Mouse (Mus musculus): ENCODE measurements around the gene Mrpl1. TPM values are rescaled to one million over a fixed set of nuclear protein-coding genes. Genes with fewer than 3 reads are reported as not detected.
A peak's percentile ranks its signal among the peaks of the same experiment; 100 is the strongest.

Mrpl1 gene
- total RNA-seq, 4 experiments from 2014 or later: 13.4 to 16.1 (median 15.8) TPM

DNA sequence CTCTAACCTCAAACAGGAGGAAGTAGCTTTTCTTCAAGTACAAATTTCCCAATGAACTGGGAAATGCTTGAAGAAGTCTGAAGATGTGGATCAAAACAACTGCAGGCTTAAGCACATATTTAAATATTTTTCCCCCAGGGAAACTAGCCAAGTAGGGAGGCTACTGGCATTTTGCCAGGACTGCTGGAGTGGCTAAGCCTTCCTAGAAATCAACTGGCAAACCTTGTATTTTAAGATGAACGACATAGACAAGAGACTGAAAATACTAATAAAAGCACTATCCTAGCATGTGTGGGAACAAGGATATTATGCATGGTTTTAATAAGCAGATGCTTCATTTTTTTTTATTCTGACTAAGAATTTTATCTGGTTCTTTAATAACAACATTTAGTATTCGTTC lies 2.4 kb upstream of the Mrpl1 start:
- no peak for DNase-seq (ENCODE audit: low spot score in 2 of 2)

DNA sequence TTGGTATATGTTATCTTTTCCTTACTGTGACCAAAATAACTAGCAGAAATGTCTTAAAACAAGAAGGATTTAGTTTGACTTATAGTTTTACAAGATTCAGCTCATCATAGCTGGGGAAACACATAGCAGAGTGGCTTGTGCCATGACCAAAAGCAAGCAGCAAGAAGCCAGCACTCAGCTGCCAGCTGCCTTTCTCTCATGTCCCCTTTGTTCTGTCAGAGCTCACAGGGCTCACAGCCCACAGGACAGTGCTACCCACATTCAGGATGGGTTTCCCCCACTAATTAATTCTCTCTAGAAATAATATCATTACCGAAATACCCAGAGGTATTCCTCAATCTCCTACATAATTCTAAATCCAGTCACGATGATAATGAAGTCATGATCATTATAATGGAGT lies 1.8 kb upstream of the Mrpl1 start:
- DNase-seq (ENCODE audit: low spot score in 2 of 2): no peak

DNA sequence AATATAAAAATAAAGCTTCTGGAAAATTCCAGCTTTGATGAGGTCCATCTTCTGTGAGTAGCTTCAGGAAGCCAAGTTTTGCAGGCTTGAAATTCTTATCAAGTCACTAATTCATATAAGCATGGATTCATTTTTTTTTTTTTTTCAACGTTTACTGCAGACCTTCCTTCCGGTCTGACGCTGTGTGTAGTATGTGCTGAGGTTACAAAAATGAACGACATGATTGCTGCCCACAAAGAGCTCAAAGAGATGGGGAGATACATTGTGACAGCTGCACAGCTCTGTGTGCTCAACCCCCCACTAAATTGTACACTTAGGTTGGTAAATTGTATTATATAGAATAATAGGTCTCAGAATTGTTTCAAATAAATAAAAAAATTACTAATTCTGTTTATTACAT lies 750 bp upstream of the Mrpl1 start:
- DNase-seq (ENCODE audit: low spot score in 2 of 2): no peak

DNA sequence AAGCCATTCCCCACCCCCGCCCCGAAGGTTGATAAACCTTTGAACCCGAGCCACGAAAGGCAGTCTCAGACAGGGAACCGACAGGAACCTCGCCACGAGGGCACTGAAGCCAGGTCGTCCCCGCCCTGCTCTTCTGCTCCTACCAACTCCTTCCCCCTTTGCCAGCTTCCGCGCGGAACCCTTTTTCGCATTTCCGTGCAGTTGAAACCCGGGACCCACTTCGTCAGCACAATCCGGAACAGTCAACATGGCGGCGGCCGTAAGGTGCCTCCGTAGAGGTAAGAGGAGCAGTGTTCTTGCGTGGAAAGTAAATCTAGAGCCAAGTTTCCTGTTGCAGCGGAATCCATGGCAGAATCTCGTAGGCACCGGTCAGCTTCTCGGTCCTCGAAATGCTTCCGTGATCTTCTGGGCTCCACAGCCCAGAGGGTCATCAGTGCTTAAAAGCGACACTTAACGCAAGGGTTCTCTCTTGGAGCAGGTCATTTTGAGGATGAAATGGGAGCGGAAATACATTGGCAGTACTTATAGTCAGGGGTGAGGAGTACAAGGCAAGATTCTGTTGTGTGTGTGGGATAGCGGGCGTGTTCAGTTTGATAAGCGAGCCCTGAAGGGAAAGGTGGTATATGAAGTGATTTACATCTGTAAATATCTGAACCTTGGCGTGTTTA lies 757 bp downstream of the Mrpl1 start:
- peak; percentile 82 to 93 for DNase-seq (ENCODE audit: low spot score in 2 of 2)

DNA sequence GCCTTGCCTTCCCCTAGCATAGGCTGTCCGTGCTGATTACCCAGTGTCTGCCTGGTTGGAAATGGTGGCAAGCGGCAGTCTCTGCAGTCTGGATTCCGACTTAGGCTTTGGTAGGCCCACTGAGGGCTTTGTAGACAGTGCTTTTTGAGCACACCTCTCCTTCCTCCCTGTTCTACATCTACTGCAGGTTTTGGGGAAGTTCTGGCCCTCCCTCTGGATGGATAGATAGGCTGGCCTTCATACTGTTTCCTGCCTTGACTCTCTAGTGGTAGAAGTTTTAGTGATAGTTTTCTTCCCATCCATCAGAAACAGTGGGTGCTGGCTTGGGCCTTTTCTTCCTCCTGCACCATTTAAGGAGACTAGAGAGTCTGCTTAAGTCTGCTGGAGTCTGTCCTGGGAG lies 9.4 kb downstream of the Mrpl1 start:
- DNase-seq (ENCODE audit: low spot score in 2 of 2): no peak

DNA sequence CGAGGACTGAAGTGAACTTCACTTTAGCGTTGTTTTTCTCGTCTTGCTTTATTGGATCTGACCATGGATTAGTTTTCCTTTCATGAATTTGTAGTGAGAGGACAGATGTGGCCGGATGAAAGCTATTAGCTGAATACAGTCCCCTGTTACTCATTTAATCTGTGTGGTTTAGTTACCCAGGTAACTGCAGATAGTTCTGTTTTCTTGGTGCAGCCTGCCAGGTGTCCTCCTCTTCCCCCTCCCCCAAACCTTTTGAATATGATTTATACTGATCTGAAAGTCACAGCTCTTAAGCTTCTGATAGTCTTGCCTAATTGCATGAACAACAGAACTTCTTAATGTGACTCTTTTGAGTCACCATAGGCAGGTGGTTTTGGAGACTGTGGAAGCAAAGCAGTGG lies 10.2 kb downstream of the Mrpl1 start:
- DNase-seq (ENCODE audit: low spot score in 2 of 2): no peak

DNA sequence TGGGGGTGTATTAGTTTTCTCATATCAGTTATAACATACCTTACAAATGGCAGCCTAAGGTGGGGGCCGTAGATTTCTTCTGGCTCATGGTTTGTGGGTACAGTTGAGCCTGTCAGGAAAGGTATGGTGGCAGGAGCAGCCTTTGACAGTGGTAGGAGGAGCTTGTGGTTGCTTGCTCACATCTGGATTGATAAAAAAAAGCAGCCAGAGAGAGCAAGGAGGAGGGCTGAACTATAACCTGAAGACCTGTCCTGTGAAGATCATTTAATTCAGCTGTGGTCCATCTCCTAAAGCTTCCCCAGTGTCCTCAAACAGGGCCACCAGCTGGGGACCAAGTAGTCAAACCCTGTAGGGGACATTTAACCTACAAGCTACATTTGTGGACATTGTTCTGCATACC lies 12.0 kb downstream of the Mrpl1 start:
- DNase-seq (ENCODE audit: low spot score in 2 of 2): no peak

DNA sequence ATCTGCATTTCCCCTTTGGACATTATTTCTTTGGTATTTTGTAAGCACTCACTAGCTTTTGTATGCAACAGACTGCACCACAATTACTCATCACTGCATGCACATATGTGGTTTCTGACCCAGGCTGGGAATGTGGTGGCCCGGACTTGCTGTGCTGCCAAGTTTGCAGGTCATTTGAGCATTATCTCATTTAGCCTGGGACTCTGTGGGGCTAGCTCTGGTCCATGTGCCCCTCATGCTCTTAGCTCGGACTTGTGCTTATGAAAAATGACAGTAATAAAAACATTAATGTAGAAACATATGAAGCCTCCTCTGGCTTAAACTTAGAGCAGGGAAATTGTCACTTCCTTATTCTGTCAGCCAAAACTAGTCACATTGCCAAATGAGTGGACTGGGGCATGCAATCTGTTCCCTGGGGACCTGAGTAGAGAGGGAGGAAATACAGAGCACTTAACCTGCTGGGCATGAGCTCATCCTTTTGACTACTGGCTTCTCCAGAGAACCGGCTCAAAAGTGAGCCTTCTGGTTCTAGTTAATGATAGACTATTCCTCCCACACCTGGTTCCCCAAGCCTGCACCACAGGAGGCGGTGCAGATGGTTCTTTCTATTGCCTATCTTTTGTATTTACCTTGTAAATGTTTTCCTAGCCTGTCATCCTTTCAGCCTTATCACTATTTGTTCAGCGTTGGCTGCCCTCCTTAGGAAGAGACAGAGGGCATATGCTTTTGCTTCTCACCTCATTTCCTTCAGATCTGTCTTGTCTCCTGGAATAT lies 12.7 kb downstream of the Mrpl1 start:
- DNase-seq (ENCODE audit: low spot score in 2 of 2): no peak

DNA sequence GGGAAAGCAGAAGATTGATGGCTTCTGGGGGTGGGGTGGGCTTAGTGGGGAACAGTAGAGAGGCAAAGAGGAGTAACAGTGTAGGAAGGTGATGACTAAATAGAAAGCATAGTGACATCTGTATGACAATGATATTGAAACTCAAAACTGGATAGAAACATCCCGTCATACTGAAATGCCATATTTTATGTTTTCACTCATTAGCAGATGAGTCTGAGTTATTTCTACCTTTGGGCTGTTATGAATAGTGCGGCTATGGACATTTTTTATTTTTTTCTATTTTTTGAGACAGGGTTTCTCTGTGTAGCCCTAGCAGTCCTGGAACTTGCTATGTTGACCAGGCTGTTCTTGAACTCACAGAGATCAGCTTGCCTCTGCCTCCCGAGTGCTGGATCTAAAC lies 13.7 kb downstream of the Mrpl1 start:
- DNase-seq (ENCODE audit: low spot score in 2 of 2): no peak

DNA sequence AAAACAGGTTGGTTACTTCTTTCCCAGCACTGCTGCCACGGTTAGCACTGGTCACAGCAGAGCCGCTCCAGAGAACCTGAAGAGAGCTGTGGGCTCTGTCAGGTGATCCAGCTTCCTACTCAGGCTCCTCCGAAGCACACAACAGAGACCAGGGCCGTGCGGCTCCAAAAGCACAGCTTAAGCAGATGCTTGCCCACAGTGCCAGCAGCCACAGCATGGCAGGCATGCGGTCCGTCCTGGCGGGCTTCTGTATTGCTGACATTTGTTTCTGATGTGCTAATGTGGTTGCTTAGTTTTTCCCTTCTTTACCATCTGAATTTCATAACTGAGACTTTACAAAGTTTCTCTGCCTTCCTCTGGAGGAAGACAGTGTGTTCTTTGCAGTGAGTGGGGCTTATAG lies 17.2 kb downstream of the Mrpl1 start:
- no peak for DNase-seq (ENCODE audit: low spot score in 2 of 2)

DNA sequence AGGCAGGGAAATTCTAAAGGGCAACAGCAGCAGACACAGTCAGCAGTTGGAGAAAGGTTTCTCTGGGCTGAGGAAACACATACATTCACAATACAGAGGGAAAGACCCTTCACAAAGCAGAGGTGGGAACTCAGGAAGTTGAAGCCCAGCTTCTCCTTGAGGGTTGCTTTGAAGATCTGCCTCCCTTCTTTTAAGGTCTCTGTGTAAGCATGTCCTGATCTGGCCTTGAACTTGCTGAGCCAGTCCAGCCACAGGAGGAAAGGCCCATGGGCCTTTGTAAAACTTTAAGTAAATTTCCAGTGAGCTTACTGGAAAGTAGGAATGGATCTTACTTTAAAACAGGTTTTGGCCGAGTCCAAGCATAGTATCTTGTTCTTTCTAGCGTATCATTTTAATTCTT lies 19.7 kb downstream of the Mrpl1 start:
- no peak for DNase-seq (ENCODE audit: low spot score in 2 of 2)

DNA sequence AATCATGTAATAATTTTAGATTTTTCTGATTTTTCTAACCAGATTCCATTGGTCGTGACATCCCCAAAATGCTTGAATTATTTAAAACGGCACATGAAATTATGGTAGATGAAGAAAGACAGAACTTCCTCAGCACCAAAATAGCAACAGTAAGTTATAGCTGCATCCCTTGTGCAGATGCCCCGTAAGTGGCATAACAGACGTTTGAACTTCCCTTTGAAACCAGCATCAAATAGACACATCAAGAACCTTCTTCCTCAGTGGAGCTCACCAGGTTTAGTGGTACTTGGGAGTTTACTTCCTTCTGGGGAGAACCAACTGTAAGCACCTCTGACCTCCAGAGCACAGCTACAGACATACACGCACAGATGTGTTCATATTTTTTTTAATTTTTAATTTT lies 29.5 kb downstream of the Mrpl1 start:
- DNase-seq (ENCODE audit: low spot score in 2 of 2): no peak

DNA sequence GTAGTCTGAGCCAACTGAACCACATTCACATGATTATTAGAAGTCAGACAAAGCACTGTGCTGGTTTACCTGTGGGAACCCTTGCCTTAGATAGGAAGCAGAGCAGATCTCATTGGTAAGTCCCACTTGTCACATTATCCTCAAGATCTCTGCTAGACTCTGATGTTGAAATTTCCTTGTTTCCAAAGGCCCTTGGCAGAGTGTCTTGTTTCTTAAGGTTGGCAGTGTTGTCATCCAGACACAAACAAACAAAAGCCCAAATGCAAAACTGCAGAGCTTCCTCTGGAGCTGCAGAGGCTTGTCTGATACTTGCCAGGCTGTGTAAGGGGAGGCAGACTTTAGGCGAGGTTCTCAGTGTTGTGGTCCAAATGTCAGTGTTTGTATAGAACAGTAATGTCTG lies 31.6 kb downstream of the Mrpl1 start:
- no peak for DNase-seq (ENCODE audit: low spot score in 2 of 2)

DNA sequence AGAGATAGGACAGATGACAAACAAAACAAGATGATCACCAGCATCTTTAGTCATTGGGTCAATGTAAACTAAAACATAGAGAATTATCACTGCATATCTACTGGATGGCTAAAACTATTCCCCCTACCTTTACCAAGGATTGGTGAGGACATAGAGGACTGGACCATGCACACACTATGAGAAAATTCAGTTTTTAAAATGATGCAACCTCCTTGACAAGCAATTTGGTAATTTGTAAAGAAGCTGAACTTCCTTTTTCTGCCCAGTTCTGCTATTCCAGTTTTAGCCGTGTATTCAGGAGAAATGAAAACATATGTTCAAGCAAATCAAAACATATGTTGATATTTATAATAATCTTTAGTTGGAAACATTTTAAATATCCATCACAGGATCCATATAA lies 35.2 kb downstream of the Mrpl1 start:
- no peak for DNase-seq (ENCODE audit: low spot score in 2 of 2)

DNA sequence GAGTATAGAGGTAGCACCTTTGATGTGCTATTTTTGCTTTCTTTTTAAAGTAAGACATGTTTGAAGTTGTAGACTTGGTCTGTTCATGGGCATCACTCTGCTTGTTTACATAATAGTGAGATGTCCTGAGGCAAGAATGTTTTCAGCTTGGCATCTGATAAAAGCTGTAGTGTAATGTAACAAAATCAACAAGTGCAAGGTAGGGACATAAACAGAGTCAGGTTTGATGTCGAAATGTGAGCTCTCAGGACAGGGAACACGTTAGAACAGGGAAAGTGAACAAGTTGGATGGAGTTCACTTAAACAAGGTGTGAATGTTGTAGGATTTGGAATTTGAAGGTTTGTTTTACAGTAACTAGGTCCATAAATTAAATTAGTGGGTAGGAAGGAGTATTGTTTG lies 44.7 kb downstream of the Mrpl1 start:
- no peak for DNase-seq (ENCODE audit: low spot score in 2 of 2)

DNA sequence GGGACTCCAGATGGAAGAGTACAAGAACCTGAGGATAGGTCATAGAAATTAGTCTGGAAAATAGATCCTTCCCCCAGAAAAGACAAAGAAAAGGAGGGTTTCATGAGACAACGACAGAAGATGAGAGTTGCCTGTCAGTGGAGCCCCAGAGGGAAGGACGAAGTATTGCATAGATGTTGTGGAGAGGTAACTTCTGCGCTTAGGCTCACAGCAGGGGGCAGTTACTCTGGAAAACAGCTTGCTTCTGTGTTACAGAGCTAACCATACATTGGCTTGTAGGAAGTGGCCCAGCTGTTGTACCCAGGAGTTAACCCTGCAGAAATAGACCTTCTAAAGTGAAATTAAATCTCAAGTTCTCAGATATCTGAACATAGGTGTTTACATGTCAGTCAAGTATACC lies 45.9 kb downstream of the Mrpl1 start:
- no peak for DNase-seq (ENCODE audit: low spot score in 2 of 2)

DNA sequence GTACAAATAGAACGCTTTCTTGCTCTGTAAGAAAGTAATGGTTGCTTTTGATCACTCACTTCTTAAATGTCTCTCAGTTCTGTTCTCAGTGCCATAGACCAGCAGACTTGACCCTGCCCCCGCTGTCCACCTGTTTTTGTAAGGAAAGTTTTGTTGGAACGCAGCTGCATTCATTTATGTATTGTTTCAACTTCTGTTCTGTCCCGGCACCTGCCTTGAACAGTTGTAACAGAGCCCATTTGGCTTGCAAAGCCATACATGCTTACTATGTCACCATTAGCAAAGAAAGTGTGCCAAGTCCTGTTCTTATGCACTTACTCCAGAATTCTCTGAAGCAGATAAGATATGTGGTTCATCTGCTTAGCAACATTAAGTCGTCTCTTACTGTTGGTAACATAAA lies 48.9 kb downstream of the Mrpl1 start:
- DNase-seq (ENCODE audit: low spot score in 2 of 2): no peak

DNA sequence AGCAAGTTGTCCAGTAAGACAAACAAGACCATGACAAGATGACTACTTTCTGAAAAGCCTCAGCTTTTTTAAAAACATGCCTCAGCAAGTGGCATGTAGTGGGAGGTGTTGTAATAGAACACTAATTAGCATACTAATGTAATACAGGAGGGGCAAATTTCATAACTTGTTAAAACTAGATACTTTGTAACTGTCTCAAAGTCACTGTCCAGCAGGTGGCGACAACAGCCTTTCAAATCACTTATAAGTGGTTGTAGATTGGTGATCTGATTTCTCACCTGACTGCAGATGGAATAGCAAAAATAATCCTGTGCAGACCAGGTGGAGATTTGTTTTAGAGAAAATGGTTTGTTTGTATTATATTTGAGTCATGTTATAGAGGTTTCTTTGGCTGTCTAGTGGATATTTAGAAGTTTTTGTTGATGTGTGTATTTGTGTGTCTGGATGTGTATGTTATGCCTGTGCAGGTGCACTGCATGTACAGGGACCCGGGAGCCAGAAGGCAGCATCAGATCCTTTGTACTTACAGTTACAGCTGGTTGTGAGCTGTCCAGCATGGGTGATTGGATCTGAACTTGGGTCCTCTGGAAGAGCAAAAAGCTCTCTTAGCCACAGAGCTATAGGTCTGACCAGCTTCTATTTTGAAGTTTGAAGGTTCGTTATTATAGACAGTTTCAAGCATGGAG lies 57.9 kb downstream of the Mrpl1 start:
- peak in 1 of 2 experiments; percentile 31 for DNase-seq (ENCODE audit: low spot score in 2 of 2)

DNA sequence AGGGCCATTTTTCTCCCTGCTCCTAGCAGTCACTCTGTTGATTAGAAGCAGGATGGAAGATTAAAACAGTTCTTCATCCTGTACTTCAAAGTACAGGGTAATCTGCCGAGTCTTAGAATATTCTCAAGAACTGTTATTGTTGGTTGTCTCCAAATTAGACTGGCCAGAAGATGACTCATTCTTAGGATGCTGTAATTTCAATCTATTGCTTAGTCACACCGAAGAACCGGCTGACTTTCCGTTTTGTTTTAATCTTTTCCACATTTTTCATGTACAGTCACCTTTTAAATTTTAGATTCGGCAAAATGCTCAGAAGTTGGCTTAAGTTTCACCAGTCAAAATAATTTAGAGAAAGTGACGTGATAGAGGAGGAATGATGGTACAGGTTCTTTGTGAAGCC lies 61.8 kb downstream of the Mrpl1 start:
- DNase-seq (ENCODE audit: low spot score in 2 of 2): no peak

DNA sequence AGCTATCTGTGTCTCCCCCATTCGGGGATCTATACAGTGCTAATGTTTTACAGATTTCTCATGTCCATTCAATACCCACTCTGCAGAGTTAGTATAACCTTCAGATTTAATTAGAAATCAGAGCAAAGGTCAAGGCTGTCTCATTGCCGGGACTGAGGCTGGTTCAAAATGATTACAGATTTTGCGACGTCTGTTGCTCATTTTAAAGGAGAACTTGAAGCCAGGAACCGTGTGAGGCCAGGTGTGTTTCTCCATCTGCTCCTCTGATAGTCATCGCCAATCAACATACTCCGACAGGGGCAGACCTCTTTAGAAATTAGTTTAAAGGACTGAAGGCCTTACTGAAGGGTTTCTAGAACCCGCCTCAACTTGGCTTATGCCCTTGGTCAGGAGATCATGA lies 96.5 kb downstream of the Mrpl1 start:
- DNase-seq (ENCODE audit: low spot score in 2 of 2): no peak

DNA sequence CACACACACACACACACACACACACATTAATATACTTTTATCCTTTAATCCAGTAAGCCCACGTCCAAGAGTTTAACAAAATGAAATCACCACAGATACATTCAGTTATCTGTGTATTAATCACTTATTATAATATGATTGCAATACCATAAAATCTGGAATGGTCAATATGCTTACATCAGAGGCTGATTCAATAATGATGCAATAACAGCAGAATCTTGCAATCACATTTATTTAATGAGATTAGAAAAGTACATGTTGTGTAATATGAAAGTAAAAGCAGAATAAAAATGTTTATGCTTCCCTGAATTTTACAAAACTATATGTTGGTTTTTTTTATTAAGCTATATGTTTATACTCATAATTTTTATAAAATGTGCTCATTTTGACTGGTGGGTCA lies 97.0 kb downstream of the Mrpl1 start:
- no peak for DNase-seq (ENCODE audit: low spot score in 2 of 2)

DNA sequence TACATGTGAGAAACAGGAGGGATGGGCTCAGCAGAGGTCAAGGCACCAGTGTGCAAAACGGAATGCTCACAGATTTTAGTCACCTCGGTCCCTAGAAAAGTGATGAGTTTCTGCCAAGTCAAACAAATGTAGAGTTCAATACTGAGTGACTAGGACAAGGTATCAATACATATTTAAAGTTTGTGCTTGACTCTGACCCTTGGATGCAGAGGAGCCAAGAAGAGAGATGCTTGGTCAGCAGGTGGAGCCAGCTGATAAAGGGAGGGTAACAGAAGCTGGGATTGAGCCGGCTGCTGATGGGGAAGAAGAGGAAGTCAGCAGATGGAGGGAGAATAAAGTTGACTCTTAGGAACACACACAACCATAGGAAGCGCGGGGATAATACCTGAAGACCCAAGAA lies 97.5 kb downstream of the Mrpl1 start:
- DNase-seq (ENCODE audit: low spot score in 2 of 2): no peak

DNA sequence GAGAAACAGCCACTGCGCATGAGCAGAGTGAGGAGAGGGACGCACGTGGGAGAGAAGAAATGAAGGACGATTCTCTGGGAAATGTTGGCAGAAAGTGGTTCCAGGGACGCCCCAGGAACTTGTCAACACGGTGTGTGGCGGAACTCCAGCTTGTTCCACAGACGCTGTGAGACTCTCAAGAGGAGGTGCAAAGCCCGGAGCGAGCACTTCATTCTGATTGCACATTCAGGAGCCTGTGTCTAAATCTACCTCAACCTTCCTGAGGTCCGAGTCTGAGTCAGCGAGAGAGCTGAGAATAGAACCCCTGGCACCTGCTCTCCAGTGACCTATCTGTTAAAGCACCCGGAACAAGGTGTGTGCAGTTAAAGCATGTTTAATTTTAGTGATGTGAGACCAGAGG lies 98.8 kb downstream of the Mrpl1 start:
- DNase-seq (ENCODE audit: low spot score in 2 of 2): no peak

Data from left cerebral cortex, adult 8-10 months (tissue).